Mouse (Mus musculus) limb, embryonic 11.5 days (tissue): Measurements from ENCODE around the gene Dnaic2. TPM values are rescaled to one million over a fixed set of nuclear protein-coding genes. Genes with fewer than 3 reads are reported as not detected.

Source experiments
- ATAC-seq: fragments of 200-750 bp; cut with Nextera tagmentation; 2 replicates; pipeline ENCODE4 v1.8.0; 2017; ENCODE audit warnings: low read depth; ENCODE audit not compliant: insufficient number of reproducible peaks, low FRiP score, low TSS enrichment
- DNase-seq: peaks from one replicate; pipeline ENCODE4 v3.0.0-alpha.2; 2015; ENCODE audit warnings: low spot score
- H3K27ac ChIP-seq: fragments of 300-500 bp; sonication (generic); replicated peaks from 2 replicates; pipeline ENCODE4 v1.5.1; 2014; ENCODE audit warnings: low read depth, mild to moderate bottlenecking, low read length
- H3K27me3 ChIP-seq: fragments of 300-500 bp; sonication (generic); 2 replicates; pipeline ENCODE4 v1.6.1; 2014; ENCODE audit warnings: mild to moderate bottlenecking, low read length, mixed read lengths; ENCODE audit not compliant: control insufficient read depth, insufficient read depth
- H3K36me3 ChIP-seq: fragments of 300-500 bp; sonication (generic); 2 replicates; pipeline ENCODE4 v1.6.1; 2014; ENCODE audit warnings: mild to moderate bottlenecking, low read length, moderate library complexity, mixed read lengths; ENCODE audit not compliant: control insufficient read depth, insufficient read depth
- H3K4me1 ChIP-seq: fragments of 300-500 bp; sonication (generic); 2 replicates; pipeline ENCODE4 v1.6.1; 2014; ENCODE audit warnings: low read length, mixed read lengths; ENCODE audit not compliant: control insufficient read depth, insufficient read depth
- H3K4me2 ChIP-seq: fragments of 300-500 bp; sonication (generic); 2 replicates; pipeline ENCODE4 v1.6.1; 2014; ENCODE audit warnings: low read depth, mild to moderate bottlenecking, moderate library complexity; ENCODE audit not compliant: severe bottlenecking
- H3K4me3 ChIP-seq: fragments of 300-500 bp; sonication (generic); 2 replicates; pipeline ENCODE4 v1.5.1; 2014; ENCODE audit warnings: low read depth, low read length
- H3K9ac ChIP-seq: fragments of 300-500 bp; sonication (generic); 2 replicates; pipeline ENCODE4 v1.6.1; 2014; ENCODE audit warnings: mild to moderate bottlenecking, low read length
- H3K9me3 ChIP-seq: fragments of 300-500 bp; sonication (generic); 2 replicates; pipeline ENCODE4 v1.6.1; 2016; ENCODE audit warnings: low read length; ENCODE audit not compliant: control insufficient read depth
- WGBS: fragments of 180-500 bp; shearing (Covaris S2); extraction: QIAGEN DNeasy Blood & Tissue Kit; methylation state at CpG from one replicate; pipeline ENCODE4 v1.1.7; 2014; 5-methylcytosine and 5-hydroxymethylcytosine counted together
- polyA plus RNA-seq: library from polyadenylated mRNA; unstranded; fragments of >200 nt; fragmentation: Nextera tagmentation; extraction: Ambion mirVana; gene quantifications from 2 replicates; pipeline ENCODE4 v1.2.1, GENCODE M21; 2014

Dnaic2 gene
- polyA plus RNA-seq, 1 experiment from 2014 or later: 0.20 TPM

DNA sequence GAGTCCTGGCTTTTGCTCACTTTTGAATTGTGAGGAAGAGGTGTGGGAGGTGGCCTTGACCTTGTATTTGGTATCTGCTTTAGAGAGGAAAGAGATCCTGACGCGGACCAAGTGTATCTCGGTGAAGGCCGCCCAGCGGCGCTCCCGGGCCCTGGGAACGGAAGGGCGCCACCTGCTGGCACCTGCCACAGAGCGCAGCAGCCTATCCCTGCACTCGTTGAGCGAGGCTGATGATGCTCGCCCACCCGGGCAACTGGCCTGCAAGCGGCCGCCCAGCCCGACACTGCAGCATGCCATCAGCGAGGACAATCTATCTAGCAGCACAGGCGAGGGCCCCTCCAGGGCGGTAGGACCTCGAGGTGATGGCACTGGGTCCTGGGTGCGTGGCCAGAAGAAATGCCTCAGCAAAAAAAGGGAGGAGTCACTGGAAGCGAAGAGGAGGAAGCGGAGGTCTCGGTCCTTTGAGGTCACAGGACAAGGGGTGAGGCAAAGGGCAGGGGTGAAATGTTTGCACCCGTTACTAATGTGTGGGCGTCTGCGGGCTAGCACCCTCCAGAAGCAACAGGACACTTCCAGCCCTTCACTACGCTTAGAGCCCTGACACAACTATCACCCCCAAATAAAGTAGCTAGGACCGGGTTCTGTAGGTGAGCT is 62.0 kb downstream of the Dnaic2 start:
- Histone ChIP-seq H3K27me3 (peaks cover 95% of the 10 kb centered on the region), H3K27ac (no peak overlapping the region), H3K4me1 (peaks cover 15% of the 10 kb centered on the region), H3K9ac (no peak overlapping the region), H3K4me2 (peak overlapping the region; percentile 30), H3K9me3 (no peaks in the 10 kb centered on the region), H3K36me3 (no peaks in the 10 kb centered on the region), H3K4me3 (no peak overlapping the region)
- peak; percentile 91 for DNase-seq
- 8% methylated on average over 30 of the region's 30 CpGs for WGBS
- no peak; the same call in 1 of the 2 replicates for ATAC-seq

DNA sequence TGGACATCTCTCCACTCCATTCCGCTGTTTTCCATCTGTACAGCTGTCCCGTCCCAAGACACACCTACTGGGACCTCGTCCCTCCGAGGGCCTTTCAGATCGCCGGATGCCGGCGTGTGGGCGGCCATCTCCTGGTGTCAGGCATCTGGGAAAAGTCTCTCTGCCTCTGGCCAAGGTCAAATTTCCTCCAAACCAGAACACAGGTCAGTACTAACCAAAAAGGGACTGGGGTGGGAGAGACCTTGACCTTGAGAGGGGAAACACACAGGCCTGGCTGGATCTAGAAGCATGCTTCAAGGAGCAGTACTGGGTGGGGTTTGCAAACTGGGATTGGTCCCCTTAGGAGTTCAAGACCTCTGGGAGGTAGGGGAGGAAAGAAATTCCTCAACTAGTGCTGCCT is 62.5 kb downstream of the Dnaic2 start:
- Histone ChIP-seq H3K9me3 (no peaks in the 10 kb centered on the region), H3K9ac (no peak overlapping the region), H3K27ac (no peak overlapping the region), H3K4me2 (no peak overlapping the region), H3K4me1 (peaks cover 15% of the 10 kb centered on the region), H3K4me3 (no peak overlapping the region), H3K36me3 (no peaks in the 10 kb centered on the region), H3K27me3 (peaks cover 94% of the 10 kb centered on the region)
- no peak; the same call in 1 of the 2 replicates for ATAC-seq
- WGBS: 50% methylated on average over 9 of the region's 9 CpGs
- no peak for DNase-seq

DNA sequence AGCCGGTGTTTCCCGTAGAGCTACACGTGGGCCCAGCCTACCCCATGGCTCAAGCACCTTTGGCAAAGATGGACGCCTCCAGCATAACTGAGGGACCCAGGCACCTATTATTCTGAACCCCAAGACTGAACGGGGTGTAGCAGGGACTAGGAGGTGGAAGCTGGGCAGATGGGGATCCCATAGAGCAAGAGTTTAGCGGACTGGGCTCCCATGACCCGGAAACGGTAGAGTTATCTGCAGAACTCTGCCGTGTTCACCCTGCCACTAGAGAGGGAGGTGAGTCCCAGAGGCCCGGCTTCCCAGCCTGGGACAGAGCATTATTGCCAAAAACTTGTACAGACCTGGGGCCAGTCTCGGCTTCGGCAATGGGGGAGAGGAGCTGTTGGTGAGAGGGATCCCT is 63.0 kb downstream of the Dnaic2 start:
- Histone ChIP-seq H3K9ac (no peak overlapping the region), H3K4me1 (peaks cover 18% of the 10 kb centered on the region), H3K4me3 (no peak overlapping the region), H3K27ac (no peak overlapping the region), H3K9me3 (no peaks in the 10 kb centered on the region), H3K27me3 (peaks cover 90% of the 10 kb centered on the region), H3K36me3 (no peaks in the 10 kb centered on the region), H3K4me2 (no peak overlapping the region)
- ATAC-seq (no peak), DNase-seq (no peak)
- 63% methylated on average over 12 of the region's 12 CpGs for WGBS

DNA sequence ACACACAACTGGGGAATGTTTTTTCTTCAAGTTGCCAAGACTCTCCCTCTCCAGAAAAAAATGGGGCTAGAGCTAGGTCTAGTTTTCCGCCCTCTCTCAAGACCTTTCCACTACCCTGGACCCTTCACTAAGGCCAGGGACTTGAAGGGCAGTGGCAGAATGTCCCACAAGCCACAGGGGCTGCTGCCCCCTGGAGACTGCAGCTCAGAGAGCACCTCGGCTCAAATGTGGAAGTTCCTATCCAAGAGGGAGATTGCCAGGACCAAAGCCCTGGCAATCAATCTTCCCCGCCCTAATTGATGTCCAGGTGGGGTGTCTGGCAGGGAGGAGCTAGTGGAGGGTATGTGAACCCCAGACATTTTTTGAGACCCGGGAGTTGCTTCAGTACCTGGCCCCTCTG is 63.6 kb downstream of the Dnaic2 start:
- Histone ChIP-seq H3K4me2 (no peak overlapping the region), H3K27me3 (peaks cover 83% of the 10 kb centered on the region), H3K4me1 (peaks cover 22% of the 10 kb centered on the region), H3K9me3 (no peaks in the 10 kb centered on the region), H3K4me3 (no peak overlapping the region), H3K9ac (no peak overlapping the region), H3K36me3 (no peaks in the 10 kb centered on the region), H3K27ac (no peak overlapping the region)
- 19% methylated on average over 4 of the region's 4 CpGs for WGBS
- DNase-seq (no peak), ATAC-seq (no peak)

DNA sequence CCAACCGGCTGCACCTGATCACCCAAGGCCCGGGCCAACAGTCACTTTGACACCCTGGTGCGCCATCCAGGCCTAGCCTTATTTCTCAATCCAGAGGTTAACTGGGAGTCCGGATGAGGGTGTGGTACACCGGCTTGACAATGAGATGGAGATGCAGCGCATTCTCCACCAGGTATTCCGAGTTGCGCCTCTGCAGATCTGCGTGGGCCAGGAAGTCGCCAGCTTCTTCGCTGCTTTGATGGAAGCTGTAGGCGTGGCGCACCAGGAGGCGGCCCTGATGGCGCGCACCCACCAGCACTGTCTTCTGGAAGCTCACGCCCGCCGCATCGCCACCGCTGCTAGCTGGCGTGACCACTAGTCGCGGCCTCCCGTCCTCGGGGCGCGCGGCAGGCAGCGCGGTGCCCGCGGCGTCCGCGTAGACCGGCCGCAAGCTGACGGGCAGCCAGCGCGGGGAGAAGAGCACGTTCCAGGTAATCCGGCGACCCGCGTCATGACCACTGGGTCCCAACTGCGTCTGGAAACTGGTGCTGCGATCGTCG is 64.2 kb downstream of the Dnaic2 start:
- Histone ChIP-seq H3K36me3 (no peaks in the 10 kb centered on the region), H3K4me3 (peak overlapping the region; percentile 43), H3K27me3 (peaks cover 77% of the 10 kb centered on the region), H3K9ac (peak overlapping the region; percentile 45), H3K9me3 (no peaks in the 10 kb centered on the region), H3K27ac (no peak overlapping the region), H3K4me1 (peaks cover 23% of the 10 kb centered on the region), H3K4me2 (peak overlapping the region; percentile 87)
- DNase-seq (no peak), ATAC-seq (no peak)
- 2% methylated on average over 50 of the region's 50 CpGs for WGBS

DNA sequence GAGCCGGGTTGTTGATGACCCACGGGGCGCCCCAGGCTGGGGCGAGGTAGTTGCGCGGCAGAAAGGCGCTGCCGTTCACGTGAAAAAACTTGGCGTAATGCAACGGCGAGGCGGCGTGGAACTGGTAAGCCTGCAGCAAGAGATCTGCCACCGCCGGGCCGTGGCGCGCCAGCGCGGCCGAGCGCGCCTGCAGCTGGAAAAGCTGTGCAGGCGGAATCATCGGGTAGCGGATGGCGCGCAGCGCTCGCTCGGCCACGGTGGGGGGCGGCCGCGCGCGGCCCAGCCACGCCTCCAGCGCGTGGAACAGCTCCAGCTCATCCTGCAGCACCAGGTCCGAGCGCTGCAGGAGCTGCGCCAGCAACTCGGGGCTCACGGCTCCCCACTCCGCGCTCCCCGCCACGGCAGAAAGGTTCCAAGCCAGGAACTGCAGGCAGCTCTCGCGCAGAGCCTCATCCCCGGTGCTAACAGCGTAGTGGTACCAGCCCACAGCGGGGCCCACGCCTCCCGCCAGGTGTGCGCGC is 64.7 kb downstream of the Dnaic2 start:
- Histone ChIP-seq H3K4me3 (peak overlapping the region; percentile 43), H3K9me3 (no peaks in the 10 kb centered on the region), H3K4me2 (peak overlapping the region; percentile 87), H3K27me3 (peaks cover 72% of the 10 kb centered on the region), H3K27ac (no peak overlapping the region), H3K4me1 (peaks cover 23% of the 10 kb centered on the region), H3K36me3 (no peaks in the 10 kb centered on the region), H3K9ac (peak overlapping the region; percentile 34; the same call in 1 of the 2 replicates)
- under 1% methylated on average over 59 of the region's 59 CpGs for WGBS
- DNase-seq (peak; percentile 59), ATAC-seq (no peak)

DNA sequence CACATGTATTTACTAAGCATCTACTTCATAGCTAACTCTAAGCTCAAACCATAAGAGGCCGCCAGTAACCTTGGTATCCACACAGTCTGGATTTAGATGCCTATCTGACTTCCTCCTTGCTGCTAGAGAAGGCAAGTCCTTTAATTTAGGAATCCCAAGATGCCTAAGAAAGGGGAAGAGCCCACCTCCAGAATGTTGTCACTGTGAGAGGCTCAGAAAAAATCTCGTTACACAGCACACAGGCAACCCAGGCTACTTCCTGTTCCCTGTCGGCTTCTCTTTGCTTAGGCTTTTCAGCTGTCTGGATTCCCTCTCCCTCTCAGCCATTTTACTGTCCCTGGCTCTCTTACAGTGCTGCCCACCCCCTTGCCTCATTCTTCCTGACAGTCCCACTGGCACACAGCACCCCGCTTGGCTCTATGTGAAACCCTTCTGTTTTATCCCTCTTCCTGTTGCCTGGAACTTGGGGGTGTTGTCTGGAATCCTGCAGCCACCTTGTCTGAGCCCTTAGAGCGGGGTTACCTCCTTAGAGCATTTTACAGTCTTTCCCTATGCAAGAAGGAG is 65.8 kb downstream of the Dnaic2 start:
- DNase-seq (no peak), ATAC-seq (no peak)
- Histone ChIP-seq H3K4me2 (no peak overlapping the region), H3K36me3 (no peaks in the 10 kb centered on the region), H3K9ac (no peak overlapping the region), H3K27me3 (peaks cover 61% of the 10 kb centered on the region), H3K4me3 (no peak overlapping the region), H3K9me3 (no peaks in the 10 kb centered on the region), H3K4me1 (peaks cover 23% of the 10 kb centered on the region), H3K27ac (no peak overlapping the region)
- WGBS: 39% methylated on average over 5 of the region's 5 CpGs

DNA sequence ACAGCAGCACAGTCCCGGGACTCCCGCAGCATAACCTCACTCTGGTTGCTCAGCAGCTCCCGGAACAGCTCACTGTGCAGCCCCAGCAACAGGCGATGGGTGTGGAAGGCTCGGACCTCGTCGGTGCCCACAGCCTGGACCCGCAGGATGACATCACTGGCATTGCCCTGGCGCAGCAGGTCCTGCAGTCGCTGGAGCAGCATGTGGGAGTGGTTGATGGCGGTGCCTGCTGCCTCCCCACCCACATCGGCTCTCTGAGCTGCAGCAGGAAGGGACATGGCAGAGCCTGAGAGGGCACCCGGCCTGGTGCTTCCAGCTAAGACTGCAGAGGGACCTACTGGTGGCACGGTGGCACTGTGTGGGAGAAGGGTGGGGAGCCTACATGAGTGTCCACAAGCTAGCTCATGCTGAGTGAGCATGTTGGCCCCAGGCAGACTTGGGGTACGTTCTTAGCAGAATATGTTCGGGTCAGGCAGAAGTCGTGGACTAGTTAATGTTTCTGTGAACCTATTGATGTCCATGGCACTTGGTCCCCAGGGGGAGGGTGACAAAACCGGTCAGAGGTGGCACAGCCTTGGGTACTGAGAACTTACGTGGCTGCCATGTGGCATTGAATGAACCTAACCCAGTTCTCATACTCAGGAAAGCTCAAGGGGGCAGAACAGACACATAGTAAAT is 66.8 kb downstream of the Dnaic2 start:
- Histone ChIP-seq H3K36me3 (no peaks in the 10 kb centered on the region), H3K4me1 (peaks cover 23% of the 10 kb centered on the region), H3K4me3 (no peak overlapping the region), H3K9ac (no peak overlapping the region), H3K9me3 (no peaks in the 10 kb centered on the region), H3K4me2 (no peak overlapping the region), H3K27me3 (peaks cover 53% of the 10 kb centered on the region), H3K27ac (no peak overlapping the region)
- no peak for ATAC-seq
- DNase-seq: no peak
- 69% methylated on average over 19 of the region's 19 CpGs for WGBS
